Mouse (Mus musculus): ENCODE data around the gene Zbtb39. TPM values are rescaled to one million over a fixed set of nuclear protein-coding genes. Genes with fewer than 3 reads are reported as not detected.

Zbtb39 gene
- polyA plus RNA-seq (2012; rRNA removed), result 10.2 and 12.5 TPM in 2 replicates

GRCm38 (mm10) chr10:127739083-127739660 lies at the start of gene Zbtb39:
Gene Zbtb39, plus strand, starts transcription at chr10:127739538.

GRCm38 (mm10) chr10:127704766-127705220 lies 34.5 kb upstream of the Zbtb39 start, which contains the start of gene Myo1a:
Gene Myo1a, plus strand, starts transcription at chr10:127705170.

GRCm38 (mm10) chr10:127724178-127724577 lies 15.2 kb upstream of the Zbtb39 start, which contains the start of gene Tac2:
Gene Tac2, plus strand, starts transcription at chr10:127724478.

GRCm38 (mm10) chr10:127751548-127751947 lies 12.2 kb downstream of the Zbtb39 start, which contains the start of gene Gpr182:
Gene Gpr182, minus strand, starts transcription at chr10:127751732.

GRCm38 (mm10) chr10:127759181-127760110 lies 20.1 kb downstream of the Zbtb39 start, which contains the start of the genes Rdh1 and Rdh16f1:
Gene Rdh1, plus strand, starts transcription at chr10:127759721.
Gene Rdh16f1, plus strand, starts transcription at chr10:127759787.

GRCm38 (mm10) chr10:127776011-127776410 lies 36.7 kb downstream of the Zbtb39 start, which contains the start of gene Rdh9:
Gene Rdh9, plus strand, starts transcription at chr10:127776386.

Other genes with a start within 250 kb of the Zbtb39 start
- gene Stac3, start 237.9 kb upstream of the Zbtb39 start, polyA plus RNA-seq (2012; rRNA removed), result 2.7 and 3.1 TPM in 2 replicates
- gene Ndufa4l2, start 224.6 kb upstream of the Zbtb39 start, polyA plus RNA-seq (2012; rRNA removed), result 23.2 and 29.9 TPM in 2 replicates
- 133 and 139 TPM in 2 replicates for gene Shmt2, start 217.1 kb upstream of the Zbtb39 start, polyA plus RNA-seq (2012; rRNA removed)
- gene Nxph4, start 205.0 kb upstream of the Zbtb39 start, polyA plus RNA-seq (2012; rRNA removed), result 0.11 and 0.40 TPM in 2 replicates
- 289 and 317 TPM in 2 replicates for gene Lrp1, start 118.4 kb upstream of the Zbtb39 start, polyA plus RNA-seq (2012; rRNA removed)
- gene Stat6, start 96.6 kb upstream of the Zbtb39 start, polyA plus RNA-seq (2012; rRNA removed), result 75.6 and 87.4 TPM in 2 replicates
- gene Nemp1, start 72.6 kb upstream of the Zbtb39 start, polyA plus RNA-seq (2012; rRNA removed), result 3.8 and 4.5 TPM in 2 replicates
- 70.9 and 87.8 TPM in 2 replicates for gene Nab2, start 71.0 kb upstream of the Zbtb39 start, polyA plus RNA-seq (2012; rRNA removed)
- gene Myo1a, start 34.4 kb upstream of the Zbtb39 start, polyA plus RNA-seq (2012; rRNA removed), result 1.5 and 1.8 TPM in 2 replicates
- gene Tac2, start 15.1 kb upstream of the Zbtb39 start, polyA plus RNA-seq (2012; rRNA removed), result 1.1 TPM in 1 of 2 replicates, not detected in the other
- 6.9 and 7.2 TPM in 2 replicates for gene Gpr182, start 12.2 kb downstream of the Zbtb39 start, polyA plus RNA-seq (2012; rRNA removed)
- 0.27 and 0.28 TPM in 2 replicates for gene Rdh1, start 20.2 kb downstream of the Zbtb39 start, polyA plus RNA-seq (2012; rRNA removed)
- gene Rdh16f1, start 20.2 kb downstream of the Zbtb39 start, polyA plus RNA-seq (2012; rRNA removed), result 0.84 and 1.1 TPM in 2 replicates
- 0.48 TPM in 1 of 2 replicates, not detected in the other for gene Rdh9, start 36.8 kb downstream of the Zbtb39 start, polyA plus RNA-seq (2012; rRNA removed)
- 0.12 and 0.18 TPM in 2 replicates for gene Rdh16, start 61.6 kb downstream of the Zbtb39 start, polyA plus RNA-seq (2012; rRNA removed)
- not detected in 2 replicates for gene Rdh19, start 110.4 kb downstream of the Zbtb39 start, polyA plus RNA-seq (2012; rRNA removed)
- 0.24 TPM in 1 of 2 replicates, not detected in the other for gene Rdh16f2, start 126.9 kb downstream of the Zbtb39 start, polyA plus RNA-seq (2012; rRNA removed)
- gene Rdh7, start 149.3 kb downstream of the Zbtb39 start, polyA plus RNA-seq (2012; rRNA removed), result 0.29 and 1.0 TPM in 2 replicates
- 0.19 and 0.69 TPM in 2 replicates for gene Sdr9c7, start 159.0 kb downstream of the Zbtb39 start, polyA plus RNA-seq (2012; rRNA removed)

Measured in ovary, adult 2 months (tissue).